Mouse (Mus musculus): Measurements from ENCODE around the gene Sdk1. TPM values are rescaled to one million over a fixed set of nuclear protein-coding genes. Genes with fewer than 3 reads are reported as not detected.
A peak's percentile ranks its signal among the peaks of the same experiment; 100 is the strongest.

Sdk1 gene
- polyA plus RNA-seq, 1 experiment from 2014 or later = 2.0 TPM

- ATAC-seq = no peak
- H3K27ac ChIP-seq (ENCODE audit: low read depth, low read length) = no peak overlapping the region
- H3K36me3 ChIP-seq (ENCODE audit: control insufficient read depth, insufficient read depth, low read length) = no peaks in the 10 kb centered on the region
- H3K9me3 ChIP-seq (ENCODE audit: control insufficient read depth, low read length) = no peaks in the 10 kb centered on the region
- no peak overlapping the region for H3K4me3 ChIP-seq (ENCODE audit: low read length)
- 31% methylated on average over 3 of the region's 3 CpGs for WGBS
- no peaks in the 10 kb centered on the region for H3K27me3 ChIP-seq (replicated peaks; ENCODE audit: control insufficient read depth, insufficient read depth, low read length)
- H3K4me1 ChIP-seq (ENCODE audit: control insufficient read depth, insufficient read depth, low read depth, low read length) = no peaks in the 10 kb centered on the region
- H3K9ac ChIP-seq (ENCODE audit: low read depth, low read length) = no peak overlapping the region
- no peak overlapping the region for H3K4me2 ChIP-seq (ENCODE audit: low read length)
Measured at GRCm38 (mm10) chr5:141720751-141721150, 479.5 kb downstream of the Sdk1 start.

GRCm38 (mm10) chr5:141727968-141728367 is 486.7 kb downstream of the Sdk1 start:
- ATAC-seq = no peak
- no peak overlapping the region for H3K27ac ChIP-seq (ENCODE audit: low read depth, low read length)
- no peaks in the 10 kb centered on the region; the same call in 1 of the 2 replicates for H3K4me1 ChIP-seq (ENCODE audit: control insufficient read depth, insufficient read depth, low read depth, low read length)
- H3K4me3 ChIP-seq (ENCODE audit: low read length) = no peak overlapping the region
- H3K9ac ChIP-seq (ENCODE audit: low read depth, low read length) = no peak overlapping the region
- no peaks in the 10 kb centered on the region for H3K27me3 ChIP-seq (replicated peaks; ENCODE audit: control insufficient read depth, insufficient read depth, low read length)
- H3K36me3 ChIP-seq (ENCODE audit: control insufficient read depth, insufficient read depth, low read length) = no peaks in the 10 kb centered on the region
- no peaks in the 10 kb centered on the region for H3K9me3 ChIP-seq (ENCODE audit: control insufficient read depth, low read length)
- WGBS = 52% methylated on average over 2 of the region's 2 CpGs
- no peak overlapping the region for H3K4me2 ChIP-seq (ENCODE audit: low read length)

GRCm38 (mm10) chr5:141730006-141730405 is 488.7 kb downstream of the Sdk1 start:
- Histone ChIP-seq H3K4me3 (ENCODE audit: low read length) (no peak overlapping the region), H3K36me3 (ENCODE audit: control insufficient read depth, insufficient read depth, low read length) (no peaks in the 10 kb centered on the region), H3K27me3 (replicated peaks; ENCODE audit: control insufficient read depth, insufficient read depth, low read length) (no peaks in the 10 kb centered on the region), H3K4me1 (ENCODE audit: control insufficient read depth, insufficient read depth, low read depth, low read length) (no peaks in the 10 kb centered on the region; the same call in 1 of the 2 replicates), H3K9me3 (ENCODE audit: control insufficient read depth, low read length) (no peaks in the 10 kb centered on the region), H3K27ac (ENCODE audit: low read depth, low read length) (no peak overlapping the region), H3K9ac (ENCODE audit: low read depth, low read length) (no peak overlapping the region), H3K4me2 (ENCODE audit: low read length) (no peak overlapping the region)
- WGBS = 41% methylated on average over 4 of the region's 4 CpGs
- no peak for ATAC-seq

GRCm38 (mm10) chr5:141738725-141739124 is 497.4 kb downstream of the Sdk1 start:
- ATAC-seq = no peak
- H3K27me3 ChIP-seq (replicated peaks; ENCODE audit: control insufficient read depth, insufficient read depth, low read length) = no peaks in the 10 kb centered on the region
- 76% methylated on average over 5 of the region's 5 CpGs for WGBS
- H3K4me2 ChIP-seq (ENCODE audit: low read length) = no peak overlapping the region
- H3K9me3 ChIP-seq (ENCODE audit: control insufficient read depth, low read length) = no peaks in the 10 kb centered on the region; the same call in 1 of the 2 replicates
- no peak overlapping the region for H3K9ac ChIP-seq (ENCODE audit: low read depth, low read length)
- no peaks in the 10 kb centered on the region for H3K36me3 ChIP-seq (ENCODE audit: control insufficient read depth, insufficient read depth, low read length)
- no peak overlapping the region for H3K27ac ChIP-seq (ENCODE audit: low read depth, low read length)
- H3K4me3 ChIP-seq (ENCODE audit: low read length) = no peak overlapping the region
- no peaks in the 10 kb centered on the region for H3K4me1 ChIP-seq (ENCODE audit: control insufficient read depth, insufficient read depth, low read depth, low read length)

GRCm38 (mm10) chr5:141748793-141749192 is 507.5 kb downstream of the Sdk1 start:
- no peak for ATAC-seq
- no peak overlapping the region for H3K27ac ChIP-seq (ENCODE audit: low read depth, low read length)
- no peaks in the 10 kb centered on the region for H3K4me1 ChIP-seq (ENCODE audit: control insufficient read depth, insufficient read depth, low read depth, low read length)
- no peak overlapping the region for H3K9ac ChIP-seq (ENCODE audit: low read depth, low read length)
- H3K9me3 ChIP-seq (ENCODE audit: control insufficient read depth, low read length) = no peaks in the 10 kb centered on the region
- no peak overlapping the region for H3K4me3 ChIP-seq (ENCODE audit: low read length)
- 85% methylated on average over 4 of the region's 4 CpGs for WGBS
- H3K4me2 ChIP-seq (ENCODE audit: low read length) = no peak overlapping the region
- no peaks in the 10 kb centered on the region for H3K36me3 ChIP-seq (ENCODE audit: control insufficient read depth, insufficient read depth, low read length)
- no peaks in the 10 kb centered on the region for H3K27me3 ChIP-seq (replicated peaks; ENCODE audit: control insufficient read depth, insufficient read depth, low read length)

- 15% methylated on average over 7 of the region's 7 CpGs for WGBS
- Histone ChIP-seq H3K27ac (ENCODE audit: low read depth, low read length) (no peak overlapping the region), H3K4me2 (ENCODE audit: low read length) (no peak overlapping the region; the same call in 1 of the 2 replicates), H3K36me3 (ENCODE audit: control insufficient read depth, insufficient read depth, low read length) (no peaks in the 10 kb centered on the region), H3K9ac (ENCODE audit: low read depth, low read length) (no peak overlapping the region), H3K4me1 (ENCODE audit: control insufficient read depth, insufficient read depth, low read depth, low read length) (peaks cover 5% of the 10 kb centered on the region; the same call in 1 of the 2 replicates), H3K27me3 (replicated peaks; ENCODE audit: control insufficient read depth, insufficient read depth, low read length) (no peaks in the 10 kb centered on the region), H3K9me3 (ENCODE audit: control insufficient read depth, low read length) (no peaks in the 10 kb centered on the region), H3K4me3 (ENCODE audit: low read length) (no peak overlapping the region)
- ATAC-seq = peak; percentile 76
Measured at GRCm38 (mm10) chr5:141754278-141754677, 513.0 kb downstream of the Sdk1 start.

- no peaks in the 10 kb centered on the region for H3K27me3 ChIP-seq (replicated peaks; ENCODE audit: control insufficient read depth, insufficient read depth, low read length)
- no peak for ATAC-seq
- H3K4me1 ChIP-seq (ENCODE audit: control insufficient read depth, insufficient read depth, low read depth, low read length) = peaks cover 5% of the 10 kb centered on the region; the same call in 1 of the 2 replicates
- no peaks in the 10 kb centered on the region for H3K9me3 ChIP-seq (ENCODE audit: control insufficient read depth, low read length)
- H3K4me3 ChIP-seq (ENCODE audit: low read length) = no peak overlapping the region
- no peak overlapping the region for H3K4me2 ChIP-seq (ENCODE audit: low read length)
- no peak overlapping the region for H3K9ac ChIP-seq (ENCODE audit: low read depth, low read length)
- WGBS = 66% methylated on average over 8 of the region's 8 CpGs
- H3K27ac ChIP-seq (ENCODE audit: low read depth, low read length) = no peak overlapping the region
- H3K36me3 ChIP-seq (ENCODE audit: control insufficient read depth, insufficient read depth, low read length) = no peaks in the 10 kb centered on the region
Measured at GRCm38 (mm10) chr5:141758885-141759284, 517.6 kb downstream of the Sdk1 start.

- no peaks in the 10 kb centered on the region for H3K9me3 ChIP-seq (ENCODE audit: control insufficient read depth, low read length)
- H3K4me1 ChIP-seq (ENCODE audit: control insufficient read depth, insufficient read depth, low read depth, low read length) = no peaks in the 10 kb centered on the region
- no peak overlapping the region for H3K4me2 ChIP-seq (ENCODE audit: low read length)
- no peak overlapping the region for H3K4me3 ChIP-seq (ENCODE audit: low read length)
- no peak overlapping the region for H3K27ac ChIP-seq (ENCODE audit: low read depth, low read length)
- no peaks in the 10 kb centered on the region for H3K27me3 ChIP-seq (replicated peaks; ENCODE audit: control insufficient read depth, insufficient read depth, low read length)
- no peak for ATAC-seq
- H3K9ac ChIP-seq (ENCODE audit: low read depth, low read length) = no peak overlapping the region
- H3K36me3 ChIP-seq (ENCODE audit: control insufficient read depth, insufficient read depth, low read length) = no peaks in the 10 kb centered on the region
- 96% methylated on average over 6 of the region's 6 CpGs for WGBS
Measured at GRCm38 (mm10) chr5:141764111-141764510, 522.8 kb downstream of the Sdk1 start.

GRCm38 (mm10) chr5:141768761-141769515 is 527.6 kb downstream of the Sdk1 start:
- Histone ChIP-seq H3K4me3 (ENCODE audit: low read length) (no peak overlapping the region), H3K9ac (ENCODE audit: low read depth, low read length) (no peak overlapping the region), H3K36me3 (ENCODE audit: control insufficient read depth, insufficient read depth, low read length) (no peaks in the 10 kb centered on the region), H3K4me2 (ENCODE audit: low read length) (no peak overlapping the region), H3K4me1 (ENCODE audit: control insufficient read depth, insufficient read depth, low read depth, low read length) (no peaks in the 10 kb centered on the region), H3K9me3 (ENCODE audit: control insufficient read depth, low read length) (0 out of 2 replicates have a peak, but pooled peaks cover 4% of the 10 kb centered on the region), H3K27ac (ENCODE audit: low read depth, low read length) (no peak overlapping the region), H3K27me3 (replicated peaks; ENCODE audit: control insufficient read depth, insufficient read depth, low read length) (no peaks in the 10 kb centered on the region)
- 44% methylated on average over 10 of the region's 10 CpGs for WGBS
- ATAC-seq = no peak; the same call in 1 of the 2 replicates

Data from hindbrain, embryonic 16.5 days (tissue).